Mouse (Mus musculus): Measurements from ENCODE around the gene Rhbdl3.
"Not testable (repeated sequence)": the region's sequence is repeated elsewhere in the genome, so short reads cannot be mapped to it uniquely, and the experiment has no call there.

The Rhbdl3 gene

DNA sequence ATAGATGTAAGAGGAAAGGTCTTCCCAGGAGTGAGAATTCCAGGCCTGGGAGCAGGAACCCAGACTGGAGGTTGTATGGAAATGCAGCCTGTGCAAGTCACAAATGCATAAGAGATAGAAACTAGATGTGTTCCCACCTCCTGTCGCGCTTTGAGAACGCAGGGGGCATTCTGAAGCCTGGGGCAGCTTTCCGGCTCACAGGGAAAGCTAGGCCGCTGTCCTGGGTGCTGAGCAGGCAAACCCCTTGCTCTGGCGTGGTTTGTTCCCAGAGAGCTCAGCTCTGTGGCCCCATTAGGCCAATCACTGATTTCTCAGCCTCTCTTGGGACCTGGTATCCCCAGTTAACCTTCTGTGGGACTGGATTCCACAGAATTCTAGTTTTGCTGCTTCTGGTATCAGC lies 11.9 kb downstream of the Rhbdl3 start:
- DNase-seq (ENCODE audit: low spot score), result no peak

DNA sequence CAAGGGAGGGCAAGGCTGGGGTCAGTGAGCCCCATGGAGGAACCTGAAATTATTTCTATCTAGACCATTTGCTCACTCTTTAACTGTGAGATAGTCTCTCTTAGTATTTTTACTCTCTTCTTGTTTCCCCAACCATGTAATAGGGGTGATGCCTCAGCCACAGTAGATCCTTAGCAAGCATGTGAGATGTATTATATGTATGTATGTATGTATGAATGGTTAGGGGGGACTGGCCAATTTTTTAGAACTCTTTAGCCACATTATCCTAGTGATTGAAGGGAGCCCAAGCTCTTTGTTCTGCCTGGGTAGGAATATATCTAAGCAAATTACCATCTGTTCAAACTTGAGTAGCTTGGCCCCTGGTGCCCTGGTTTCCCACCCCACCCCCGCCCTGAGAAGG lies 12.8 kb downstream of the Rhbdl3 start:
- DNase-seq (ENCODE audit: low spot score), result no peak

DNA sequence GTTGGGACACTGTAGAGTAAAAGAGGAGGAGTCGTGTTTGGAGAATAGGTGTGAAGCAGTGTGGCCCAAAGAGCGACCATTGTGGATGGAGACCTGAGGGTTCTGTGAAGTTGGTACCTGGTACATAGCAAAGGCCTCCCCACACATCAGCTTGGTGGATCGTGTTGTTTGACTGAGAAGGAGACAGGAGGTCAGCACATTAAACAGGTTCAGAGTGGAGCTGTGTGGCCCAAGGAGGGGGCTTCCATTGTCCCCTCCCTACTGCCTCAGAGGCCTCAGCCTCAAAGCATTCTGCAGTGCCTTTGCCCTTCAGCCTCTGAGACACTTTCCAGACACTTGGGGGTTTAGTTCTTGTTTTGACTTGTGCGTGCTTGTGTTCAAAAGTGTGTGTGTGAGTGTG lies 13.2 kb downstream of the Rhbdl3 start:
- no peak for DNase-seq (ENCODE audit: low spot score)

DNA sequence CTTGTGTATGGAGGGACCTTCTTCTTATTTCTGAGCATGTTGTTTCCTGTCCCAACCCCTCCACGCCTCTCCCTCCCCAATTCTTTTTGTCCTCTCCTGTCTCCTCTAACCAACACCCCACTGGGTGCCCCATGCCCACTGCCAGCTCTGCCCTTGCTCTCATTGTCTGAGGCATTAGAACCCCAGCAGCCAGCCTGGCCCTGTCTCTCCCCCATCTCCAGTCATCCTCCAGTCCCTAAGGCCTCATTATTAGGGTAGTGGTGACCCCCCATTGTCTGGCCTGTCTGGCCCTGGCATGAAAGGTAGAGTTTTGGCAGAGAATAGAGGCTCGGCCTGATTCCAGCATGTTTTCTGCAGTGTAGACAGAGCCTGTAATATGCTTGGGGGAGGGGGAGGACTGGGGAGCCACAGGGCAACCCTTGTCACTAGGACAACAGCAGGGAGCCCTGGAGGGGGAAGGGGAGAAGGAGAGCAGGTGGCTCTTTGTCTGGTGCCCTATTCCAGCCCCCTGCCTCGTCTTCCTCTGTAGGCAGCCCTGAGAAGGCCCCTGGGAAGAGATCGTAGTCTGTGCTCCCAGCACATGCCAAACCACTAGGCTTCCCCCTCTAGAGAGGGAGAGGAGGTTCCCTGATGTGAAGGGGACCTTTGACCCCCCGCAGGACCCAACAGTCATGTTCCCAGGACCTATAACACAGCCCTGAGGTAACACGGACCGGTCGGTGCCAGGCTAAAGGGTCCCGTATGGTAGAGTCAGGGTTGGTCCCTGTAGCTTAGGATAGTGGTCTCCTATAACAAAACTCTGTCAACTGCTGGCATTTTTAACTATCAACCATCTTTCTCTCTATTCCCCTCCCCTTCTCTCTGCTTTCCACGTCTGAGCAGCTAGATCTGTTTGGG lies 15.3 kb downstream of the Rhbdl3 start:
- DNase-seq (ENCODE audit: low spot score), result no peak

DNA sequence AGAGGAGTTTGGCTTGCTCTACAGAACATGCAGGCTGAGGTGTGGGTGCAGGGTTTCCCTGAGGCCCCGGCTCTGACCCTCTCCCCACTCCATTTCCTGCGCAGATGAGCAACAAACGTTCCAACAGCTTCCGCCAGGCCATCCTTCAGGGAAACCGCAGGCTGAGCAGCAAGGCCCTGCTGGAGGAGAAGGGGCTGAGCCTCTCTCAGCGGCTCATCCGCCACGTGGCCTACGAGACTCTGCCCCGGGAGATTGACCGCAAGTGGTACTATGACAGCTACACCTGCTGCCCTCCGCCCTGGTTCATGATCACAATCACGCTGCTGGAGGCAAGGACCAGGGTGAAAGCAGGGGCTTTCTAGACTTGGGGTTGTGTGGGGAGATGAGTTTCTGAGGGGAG lies 22.5 kb downstream of the Rhbdl3 start:
- DNase-seq (ENCODE audit: low spot score), result no peak

DNA sequence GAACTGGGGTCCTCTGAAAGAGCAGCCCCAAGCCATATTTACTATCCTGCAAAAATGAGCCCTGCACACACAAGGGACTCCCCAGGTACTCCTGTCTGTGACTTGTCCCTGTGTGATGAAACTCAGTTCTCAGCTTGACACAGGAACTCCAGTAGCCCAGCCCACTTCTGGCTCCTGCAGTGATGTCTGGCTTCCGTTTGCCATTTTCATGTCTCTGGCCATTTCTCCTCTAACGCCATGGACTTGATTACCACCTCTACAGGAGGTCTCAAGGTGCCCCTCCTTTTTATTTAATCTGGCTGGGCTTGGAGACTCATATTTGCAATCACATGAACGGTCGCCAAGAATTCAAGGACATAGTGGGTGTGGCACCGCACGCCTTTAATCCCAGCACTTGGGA lies 23.9 kb downstream of the Rhbdl3 start:
- no peak for DNase-seq (ENCODE audit: low spot score)

DNA sequence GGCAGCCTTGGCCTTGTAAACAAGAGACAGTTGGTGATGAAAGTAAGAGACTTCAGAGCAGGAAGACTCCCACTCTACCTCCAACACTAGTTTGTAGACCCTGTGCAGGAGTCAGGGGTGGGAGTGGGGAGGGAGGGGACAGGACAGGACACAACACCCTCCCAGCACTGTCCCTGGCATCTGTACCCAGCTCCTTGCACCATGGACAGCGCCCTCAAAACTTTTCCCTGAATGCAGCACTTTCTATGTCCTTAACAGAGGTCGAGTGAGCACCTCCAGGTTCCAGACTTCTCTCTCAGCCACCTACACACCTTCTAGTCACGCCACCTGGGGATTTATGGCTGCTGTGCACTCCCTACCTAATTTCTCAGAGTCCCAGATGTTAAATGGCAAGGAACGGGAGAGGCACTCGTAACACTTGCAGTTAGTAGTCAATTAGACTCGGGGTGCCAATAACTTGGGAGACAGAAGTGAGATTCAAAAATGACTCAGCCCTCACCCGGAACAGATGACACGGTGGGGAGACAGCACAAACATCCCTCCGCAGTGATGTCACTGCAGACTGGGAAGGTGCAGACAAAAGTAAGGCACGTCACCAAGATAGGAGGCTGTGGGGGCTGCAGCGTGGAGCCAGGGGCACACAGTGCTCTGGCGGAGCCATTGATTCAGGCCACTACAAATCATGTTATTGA lies 32.1 kb downstream of the Rhbdl3 start:
- no peak for DNase-seq (ENCODE audit: low spot score)

DNA sequence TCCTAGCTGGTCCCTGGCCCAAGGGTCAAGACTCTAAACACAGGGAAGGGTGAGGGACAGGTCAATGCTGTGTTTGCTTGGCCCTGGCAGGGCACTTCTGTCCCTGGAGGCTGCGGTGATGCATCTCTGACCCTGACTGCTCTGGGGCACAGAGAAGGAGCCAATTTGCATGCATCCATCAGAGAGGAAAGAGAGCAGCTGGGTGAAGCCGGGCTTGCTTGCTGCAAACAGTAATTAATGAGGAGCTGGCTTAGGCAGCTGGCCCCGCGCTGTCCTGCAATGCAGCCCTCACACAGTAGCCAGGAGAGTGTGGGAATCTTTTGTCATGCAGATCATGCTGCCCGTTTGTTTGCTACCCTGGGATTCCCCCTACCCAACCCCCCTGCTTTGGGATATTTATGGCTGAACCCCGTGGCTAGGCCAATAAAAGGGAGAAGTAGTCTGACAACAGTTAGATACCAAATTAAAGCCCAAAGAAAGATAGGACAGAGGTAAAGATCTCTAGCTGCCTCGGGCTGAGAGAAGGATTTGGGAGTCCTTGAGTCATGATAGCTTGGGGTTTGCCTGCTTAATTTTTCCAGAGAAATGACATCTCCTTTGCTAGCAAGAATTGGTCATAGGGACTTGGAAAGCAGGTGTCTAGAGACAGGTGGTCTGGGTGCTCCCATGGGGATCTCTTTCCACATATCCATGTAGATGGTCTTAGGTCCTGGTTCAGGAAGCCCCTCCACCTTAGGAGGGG lies 35.1 kb downstream of the Rhbdl3 start:
- no peak for DNase-seq (ENCODE audit: low spot score)

DNA sequence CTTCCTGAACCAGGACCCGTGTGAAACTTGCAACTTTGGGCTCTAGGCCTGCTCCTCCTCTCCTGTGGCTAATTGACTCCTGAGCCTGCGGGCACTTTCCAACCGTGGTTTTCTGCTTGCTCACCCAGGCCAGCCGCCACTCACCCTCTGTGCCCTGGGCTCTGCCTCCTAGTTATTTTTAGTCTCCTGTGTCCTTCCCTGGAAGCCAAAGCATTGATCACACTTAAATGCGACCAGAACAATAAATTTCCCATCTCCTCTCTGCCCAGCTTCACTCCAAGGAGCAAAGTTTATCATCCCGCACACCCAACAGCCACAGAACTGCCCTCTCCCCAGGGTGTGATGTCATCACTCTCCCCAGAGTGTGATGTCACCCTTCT lies 35.6 kb downstream of the Rhbdl3 start:
- no peak for DNase-seq (ENCODE audit: low spot score)

DNA sequence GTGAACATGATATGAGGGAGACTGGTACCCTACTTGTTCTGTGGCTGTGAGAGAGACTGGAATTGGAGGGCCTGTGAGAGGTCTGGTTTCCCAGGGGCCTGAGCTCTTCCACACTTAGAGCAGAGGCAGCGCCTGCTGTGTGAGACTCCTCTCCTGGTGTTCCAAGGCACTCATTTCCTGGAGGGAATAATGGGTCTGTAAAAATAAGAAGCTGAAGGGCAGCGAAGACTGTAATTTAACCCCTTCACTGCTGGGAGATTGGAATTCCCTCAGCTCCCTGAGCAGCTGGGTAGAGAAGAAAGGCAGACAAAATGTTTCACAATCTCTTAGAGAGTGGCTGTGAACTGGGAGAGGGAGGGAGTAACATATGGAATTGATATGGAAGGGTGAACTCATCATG lies 41.8 kb downstream of the Rhbdl3 start:
- no peak for DNase-seq (ENCODE audit: low spot score)

DNA sequence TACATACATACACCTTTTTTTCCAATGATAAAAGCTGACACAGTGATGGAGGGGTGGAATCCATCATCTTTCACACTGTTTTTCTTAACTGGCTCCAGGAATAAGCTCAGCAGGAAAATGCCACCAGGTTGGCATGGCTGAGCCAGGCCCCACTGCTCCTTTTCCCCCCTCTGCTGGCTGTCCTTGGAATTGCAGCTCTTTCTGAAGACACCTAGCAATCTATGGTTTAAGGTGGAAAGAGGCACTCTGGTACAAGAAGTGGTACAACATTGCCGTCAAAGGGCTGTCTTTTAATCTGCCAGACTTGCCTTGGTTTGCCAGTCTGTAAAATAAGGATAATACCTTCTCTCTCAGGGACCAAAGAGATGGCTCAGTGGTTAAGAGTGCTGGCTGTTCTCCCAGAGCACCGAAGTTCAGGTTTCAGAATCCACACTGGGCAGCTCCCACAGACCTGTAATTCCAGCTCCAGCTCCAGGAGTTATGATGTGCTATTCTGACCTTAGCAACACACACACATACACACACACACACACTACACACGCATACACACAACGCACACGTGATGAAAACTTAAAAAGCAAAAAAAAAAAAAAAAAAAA lies 51.2 kb downstream of the Rhbdl3 start:
- DNase-seq (ENCODE audit: low spot score), result peak; percentile 53

DNA sequence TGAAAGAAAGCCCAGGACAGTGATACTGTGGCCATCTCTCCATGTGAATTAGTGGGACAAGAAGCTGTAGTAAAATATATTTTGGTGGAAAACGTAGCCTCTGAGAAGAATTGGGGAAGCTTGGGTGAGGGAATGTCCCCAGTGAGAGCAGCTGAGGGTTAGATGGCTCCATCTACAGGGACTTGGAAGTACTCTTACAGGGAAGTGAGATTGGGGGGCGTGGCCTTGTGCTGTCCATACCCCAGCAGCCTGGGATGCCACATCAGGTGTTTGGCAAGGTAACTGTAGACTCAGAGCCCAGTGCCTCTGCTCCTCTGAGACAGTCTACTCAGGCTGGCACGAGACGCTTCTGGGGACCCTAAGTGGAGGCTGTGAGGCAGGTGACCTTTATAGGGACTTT lies 54.1 kb downstream of the Rhbdl3 start:
- no peak for DNase-seq (ENCODE audit: low spot score)

DNA sequence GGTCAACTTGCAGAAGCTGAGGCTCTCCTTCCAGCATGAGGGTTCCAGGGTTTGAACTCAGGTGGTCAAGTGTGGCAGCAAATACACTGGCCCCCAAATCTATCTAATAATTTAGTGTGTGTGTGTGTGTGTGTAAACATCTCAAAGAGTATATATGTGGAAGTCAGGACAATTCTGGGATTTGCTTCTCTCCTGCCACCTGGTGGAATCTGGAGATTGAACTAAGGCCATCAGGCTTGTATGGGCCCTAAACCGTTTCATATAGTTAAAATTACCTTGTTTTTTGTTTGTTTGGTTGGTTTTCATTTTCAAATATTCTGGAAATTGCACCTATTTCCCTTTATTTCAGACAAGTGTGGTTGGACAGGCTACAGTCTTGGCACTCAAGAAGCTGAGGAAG lies 68.2 kb downstream of the Rhbdl3 start:
- DNase-seq (ENCODE audit: low spot score), result no peak

DNA sequence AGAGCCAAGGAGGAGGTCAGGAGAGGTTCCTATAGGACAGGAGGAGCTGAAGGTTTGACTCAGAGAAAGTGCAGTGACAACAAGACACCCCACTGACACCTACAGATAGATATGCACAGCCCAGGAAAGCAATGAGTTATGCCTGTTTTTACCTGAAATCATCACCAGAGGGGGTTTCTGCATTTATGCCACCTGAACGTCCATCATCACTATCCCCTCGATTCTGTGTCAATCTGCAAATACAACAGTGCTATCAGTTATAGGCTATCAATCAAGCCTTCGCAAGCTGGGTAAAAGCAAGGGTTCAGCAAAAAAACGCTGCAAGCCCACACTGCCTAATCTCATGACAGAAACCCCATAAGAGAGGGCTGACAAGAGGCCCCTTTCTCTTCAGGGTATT lies 75.9 kb downstream of the Rhbdl3 start:
- no peak for DNase-seq (ENCODE audit: low spot score)

DNA sequence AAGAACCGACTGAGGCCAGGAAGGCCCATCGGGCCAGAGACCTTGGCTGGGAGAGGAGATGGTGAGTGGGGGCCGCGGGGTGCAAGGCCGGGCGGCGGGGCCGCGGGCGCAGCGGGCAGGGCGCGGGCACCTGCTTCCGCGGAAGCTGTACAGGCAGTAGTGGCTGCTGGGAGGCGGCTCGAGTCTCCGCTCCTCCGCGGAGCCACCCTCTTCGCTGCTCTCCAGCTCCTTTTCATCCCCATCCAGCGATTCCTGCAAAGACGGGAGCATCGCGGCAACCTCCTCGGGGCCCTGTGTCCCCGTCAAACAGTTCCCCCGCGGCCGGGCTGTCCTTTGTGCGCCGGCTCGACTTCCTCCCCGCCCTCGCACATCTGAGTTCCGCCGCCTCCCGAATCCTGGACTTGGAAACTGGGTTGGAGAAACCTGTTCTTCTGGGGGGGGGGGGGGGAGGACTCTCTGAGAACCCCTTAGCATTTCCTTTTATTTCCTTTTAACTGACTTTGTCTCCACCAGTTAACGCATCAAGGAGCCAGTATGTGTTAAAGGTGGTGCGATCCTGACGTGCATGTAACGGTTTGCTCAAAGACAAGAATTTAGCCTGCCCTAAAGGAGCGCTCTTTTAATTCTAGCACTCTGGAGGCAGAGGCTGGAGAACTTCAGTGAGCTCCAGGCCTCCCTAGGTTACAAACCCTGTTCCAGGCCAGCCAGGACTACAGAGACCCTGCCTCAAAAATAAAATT lies 77.2 kb downstream of the Rhbdl3 start, which contains the start of gene 5730455P16Rik:
TSS of gene 5730455P16Rik (minus strand) at position 323 of the 740 bp plus-strand sequence.
- peak; percentile 58 for DNase-seq (ENCODE audit: low spot score)

DNA sequence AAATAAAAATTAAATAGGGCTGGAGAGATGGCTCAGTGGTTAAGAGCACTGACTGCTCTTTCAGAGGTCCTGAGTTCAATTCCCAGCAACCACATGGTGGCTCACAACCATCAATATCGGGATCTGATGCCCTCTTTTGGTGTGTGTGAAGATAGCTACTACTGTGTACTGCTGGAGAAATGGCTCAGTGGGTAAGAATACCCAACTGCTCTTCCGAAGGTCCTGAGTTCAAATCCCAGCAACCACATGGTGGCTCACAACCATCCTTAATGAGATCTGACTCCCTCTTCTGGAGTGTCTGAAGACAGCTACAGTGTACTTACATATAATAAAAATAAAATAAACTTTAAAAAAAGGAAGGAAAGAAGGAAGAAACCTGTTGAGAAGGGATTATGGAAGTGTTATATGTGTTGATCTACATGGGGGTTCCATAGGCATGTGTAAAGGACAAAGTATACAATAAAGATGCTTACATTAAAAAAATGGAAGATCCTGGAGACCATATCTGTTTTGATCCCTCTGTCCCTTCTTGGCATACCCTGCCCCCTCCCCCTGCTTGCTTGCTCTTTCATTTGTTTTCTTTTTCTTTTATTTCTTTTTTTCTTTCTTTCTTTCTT lies 77.8 kb downstream of the Rhbdl3 start:
- DNase-seq (ENCODE audit: low spot score), result not testable (repeated sequence)

DNA sequence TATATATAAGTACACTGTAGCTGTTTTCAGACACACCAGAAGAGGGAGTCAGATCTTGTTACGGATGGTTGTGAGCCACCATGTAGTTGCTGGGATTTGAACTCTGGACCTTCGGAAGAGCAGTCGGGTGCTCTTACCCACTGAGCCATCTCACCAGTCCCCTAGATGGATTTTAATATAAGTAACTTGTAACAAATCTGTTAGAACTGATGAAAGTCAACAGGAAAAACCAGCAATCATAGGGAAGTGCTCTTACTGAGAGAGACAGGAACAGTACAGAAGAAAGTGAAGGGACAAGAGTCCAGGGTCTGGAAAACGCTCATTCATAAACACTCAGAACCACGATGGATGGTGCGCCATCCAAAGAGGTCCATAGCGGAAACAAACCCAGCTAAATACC lies 78.5 kb downstream of the Rhbdl3 start:
- DNase-seq (ENCODE audit: low spot score), result not testable (repeated sequence)

DNA sequence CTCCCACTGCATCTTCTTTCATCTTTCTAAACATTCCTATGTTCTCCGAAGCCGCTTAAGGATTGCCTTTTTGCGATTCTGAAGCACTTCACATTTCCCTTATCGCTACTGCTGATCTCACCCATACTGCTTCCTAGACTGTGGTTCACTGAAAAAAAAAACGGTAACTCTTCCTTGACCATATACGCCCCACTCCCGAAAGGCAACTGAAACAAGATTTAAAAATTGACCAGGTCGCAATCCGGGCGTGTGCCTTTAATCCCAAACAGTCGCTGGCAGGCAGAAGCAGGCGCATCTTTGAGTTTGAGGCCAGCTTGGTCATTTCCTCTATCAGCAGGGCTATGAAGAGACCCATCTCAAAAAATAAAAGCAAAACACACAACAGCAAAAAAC lies 81.9 kb downstream of the Rhbdl3 start:
- no peak for DNase-seq (ENCODE audit: low spot score)

DNA sequence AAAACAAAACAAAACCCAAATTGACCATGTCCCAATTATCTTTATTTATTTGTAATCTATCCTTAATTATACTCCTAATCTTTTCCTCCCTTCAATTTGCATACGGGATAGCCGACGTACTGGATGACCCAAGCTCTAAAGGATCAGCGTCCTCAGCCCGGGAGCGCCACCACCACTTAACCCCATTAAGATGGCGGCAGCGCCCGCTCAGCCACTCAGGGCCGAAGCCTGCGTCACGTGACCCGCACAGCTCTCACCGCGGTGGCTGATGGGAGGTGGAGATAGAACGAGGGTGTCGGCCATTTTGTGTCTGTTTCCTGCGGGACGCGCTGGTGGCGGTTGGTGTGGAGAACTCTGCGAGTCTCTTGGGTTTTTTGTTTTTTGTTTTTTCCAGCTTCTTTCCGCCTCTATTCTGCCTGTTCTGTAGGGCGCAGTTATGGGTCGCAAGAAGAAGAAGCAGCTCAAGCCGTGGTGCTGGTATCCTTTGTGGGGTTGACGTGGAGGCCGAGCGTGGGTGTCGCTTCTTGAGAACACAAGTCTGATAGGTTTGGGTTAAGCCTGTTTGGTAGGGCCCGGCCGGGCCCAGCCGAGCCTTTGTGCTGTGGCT lies 82.4 kb downstream of the Rhbdl3 start, which contains the start of gene Zfp207:
TSS of gene Zfp207 (plus strand) at position 261 of the 607 bp plus-strand sequence.
- peak; percentile 94 for DNase-seq (ENCODE audit: low spot score)

DNA sequence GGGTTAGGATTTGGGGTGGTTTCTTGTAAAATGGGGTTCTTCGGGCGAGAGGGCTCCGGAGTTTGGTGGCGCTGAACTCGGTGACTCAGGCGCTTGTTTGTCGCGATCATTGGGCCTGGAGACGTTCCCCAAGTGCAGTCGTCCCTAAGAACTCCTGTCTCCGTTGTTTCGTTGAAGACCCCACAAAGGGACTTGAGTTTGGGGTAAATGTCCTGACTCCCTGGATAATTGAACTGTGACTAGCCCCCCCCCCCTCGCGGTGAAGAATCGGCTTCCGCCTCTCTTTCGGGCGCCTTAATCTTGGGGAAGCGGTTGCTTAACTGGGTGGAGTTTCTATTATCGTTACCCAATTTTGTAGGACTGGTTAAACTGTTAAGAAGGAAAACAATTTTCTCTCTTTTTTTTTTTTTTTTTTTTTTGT lies 82.9 kb downstream of the Rhbdl3 start:
- no peak for DNase-seq (ENCODE audit: low spot score)

DNA sequence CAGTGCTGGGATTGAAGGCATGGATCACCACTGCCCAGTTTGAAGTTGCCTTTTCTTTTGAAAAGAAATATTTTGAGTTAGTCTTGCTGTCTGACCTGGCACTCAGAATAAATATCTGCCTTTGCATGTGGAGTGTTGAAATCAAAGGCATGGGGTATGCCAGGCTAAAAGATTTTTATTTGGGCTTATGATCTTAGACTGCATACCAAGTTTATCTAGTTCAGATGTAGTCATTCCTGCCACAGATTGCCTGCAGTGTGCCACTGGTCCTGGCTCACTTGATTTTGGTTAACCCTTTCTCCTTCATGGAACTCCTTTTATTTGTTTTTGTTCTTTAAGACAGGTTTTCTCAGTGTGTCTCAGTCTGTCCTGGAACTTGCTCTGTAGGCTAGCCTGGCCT lies 83.7 kb downstream of the Rhbdl3 start:
- DNase-seq (ENCODE audit: low spot score), result no peak
